Mouse (Mus musculus) 416B (cell line): ENCODE measurements at regions not wholly inside any gene's neighbourhood (a gene's known extent, or its start where the extent isn't known, plus 50 kb on each side); places are given as distances from the start of the nearest gene placed in this dataset.

Experiments used
- DNase-seq: peaks from one replicate; pipeline ENCODE4 v3.0.0; 2011; ENCODE audit warnings: low read depth

- peak; percentile 3 for DNase-seq
These were observed 339.4 kb upstream of the Cldn34d start for GRCm38 (mm10) chrX:76942136-76942535.

DNA sequence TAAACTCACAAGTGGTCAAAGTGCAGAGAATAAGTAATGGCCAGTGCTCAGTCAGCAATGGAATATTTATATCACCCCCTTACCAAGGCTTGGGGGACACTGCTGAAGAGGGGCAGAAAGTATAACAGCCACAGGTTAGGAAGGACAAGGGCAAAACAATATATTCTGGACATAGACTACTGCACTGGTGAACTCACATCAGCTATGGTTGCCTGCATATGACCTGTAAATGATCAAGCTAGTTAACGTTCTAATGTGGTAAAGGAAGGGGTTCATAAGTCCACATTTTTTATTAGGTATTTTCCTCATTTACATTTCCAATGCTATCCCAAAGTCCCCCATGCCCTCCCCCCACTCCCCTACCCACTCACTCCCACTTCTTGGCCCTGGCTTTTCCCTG, 335.6 kb upstream of the Cldn34d start:
- no peak for DNase-seq
